Mouse (Mus musculus) lung, embryonic 16.5 days (tissue): Measurements from ENCODE around the gene Ilk. TPM values are rescaled to one million over a fixed set of nuclear protein-coding genes. Genes with fewer than 3 reads are reported as not detected.

Source experiments
- ATAC-seq: fragments of 200-750 bp; cut with Nextera tagmentation; 2 replicates; pipeline ENCODE4 v1.8.0; 2017; ENCODE audit warnings: low read depth, mild to moderate bottlenecking, moderate library complexity
- H3K27ac ChIP-seq: fragments of 300-500 bp; sonication (generic); 2 replicates; pipeline ENCODE4 v1.5.1; 2014; ENCODE audit warnings: mild to moderate bottlenecking, control low read depth, low read length
- H3K27me3 ChIP-seq: fragments of 300-500 bp; sonication (generic); 2 replicates; pipeline ENCODE4 v1.6.1; 2014; ENCODE audit warnings: low read depth, low read length, mixed read lengths; ENCODE audit not compliant: control insufficient read depth, insufficient read depth
- H3K36me3 ChIP-seq: fragments of 300-500 bp; sonication (generic); 2 replicates; pipeline ENCODE4 v1.6.1; 2014; ENCODE audit warnings: low read length; ENCODE audit not compliant: control insufficient read depth, insufficient read depth
- H3K4me1 ChIP-seq: fragments of 300-500 bp; sonication (generic); replicated peaks from 2 replicates; pipeline ENCODE4 v1.6.1; 2014; ENCODE audit warnings: low read length, mixed read lengths; ENCODE audit not compliant: control insufficient read depth, insufficient read depth
- H3K4me2 ChIP-seq: fragments of 300-500 bp; sonication (generic); 2 replicates; pipeline ENCODE4 v1.6.1; 2014; ENCODE audit warnings: low read depth, low read length, control low read depth
- H3K4me3 ChIP-seq: fragments of 300-500 bp; sonication (generic); 2 replicates; pipeline ENCODE4 v1.5.1; 2014; ENCODE audit warnings: mild to moderate bottlenecking, low read length, control low read depth
- H3K9ac ChIP-seq: fragments of 300-500 bp; sonication (generic); 2 replicates; pipeline ENCODE4 v1.6.1; 2014; ENCODE audit warnings: low read length, control low read depth
- H3K9me3 ChIP-seq: fragments of 300-500 bp; sonication (generic); 2 replicates; pipeline ENCODE4 v1.6.1; 2016; ENCODE audit warnings: low read length; ENCODE audit not compliant: control insufficient read depth
- WGBS: fragments of 180-500 bp; shearing (Covaris S2); extraction: QIAGEN DNeasy Blood & Tissue Kit; methylation state at CpG from one replicate; pipeline ENCODE4 v1.1.7; 2014; 5-methylcytosine and 5-hydroxymethylcytosine counted together
- polyA plus RNA-seq: library from polyadenylated mRNA; unstranded; fragments of >200 nt; fragmentation: Nextera tagmentation; extraction: Ambion mirVana; gene quantifications from 2 replicates; pipeline ENCODE4 v1.2.1, GENCODE M21; 2015

Gene Ilk
- polyA plus RNA-seq, 1 experiment from 2014 or later = 413 TPM

DNA sequence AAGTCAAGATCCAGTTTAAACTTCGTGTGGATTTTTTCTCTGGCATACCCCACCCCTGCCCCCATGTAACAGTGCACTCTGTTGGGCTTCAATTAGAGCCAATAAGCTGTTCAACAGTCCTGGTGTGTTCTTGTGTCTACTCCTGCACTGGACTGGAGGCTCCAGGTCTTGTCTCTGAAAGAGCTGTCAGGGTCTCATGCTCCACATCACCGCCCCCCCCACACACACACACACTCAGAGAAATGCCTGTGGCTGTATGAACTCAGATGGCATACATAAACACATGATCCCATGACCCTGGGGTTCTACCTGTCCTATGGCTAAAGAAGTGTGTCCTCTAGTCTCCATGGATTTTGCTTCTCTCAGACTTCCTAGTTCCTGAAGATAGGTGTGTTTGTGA lies 39.6 kb downstream of the Ilk start:
- 92% methylated on average over 2 of the region's 2 CpGs for WGBS
- Histone ChIP-seq H3K27me3 (no peaks in the 10 kb centered on the region), H3K9me3 (no peaks in the 10 kb centered on the region), H3K9ac (no peak overlapping the region), H3K36me3 (peaks cover 22% of the 10 kb centered on the region), H3K4me2 (no peak overlapping the region), H3K27ac (no peak overlapping the region), H3K4me3 (no peak overlapping the region), H3K4me1 (peaks cover 40% of the 10 kb centered on the region)
- ATAC-seq = no peak

DNA sequence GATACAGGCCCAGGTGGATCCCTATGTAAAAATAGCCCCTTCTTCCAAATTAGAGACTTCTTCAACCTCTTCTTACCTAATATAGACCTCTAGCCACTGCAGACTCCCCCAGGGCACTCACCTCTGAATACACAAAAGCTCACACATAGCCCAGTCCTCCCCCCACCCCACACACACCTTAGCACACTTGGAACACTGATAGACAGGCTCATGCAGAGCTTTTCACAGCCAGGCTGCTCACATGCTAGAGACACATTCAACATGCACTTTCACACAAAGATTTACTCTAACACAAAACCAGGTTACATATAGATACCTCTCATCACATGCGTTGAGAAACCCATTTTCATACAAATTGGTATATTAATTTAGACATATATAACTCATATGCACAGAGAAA lies 40.9 kb downstream of the Ilk start:
- Histone ChIP-seq H3K4me2 (peak overlapping the region; percentile 45), H3K9me3 (no peaks in the 10 kb centered on the region), H3K4me3 (no peak overlapping the region), H3K36me3 (peaks cover 14% of the 10 kb centered on the region; the same call in 1 of the 2 replicates), H3K27me3 (no peaks in the 10 kb centered on the region), H3K27ac (peak overlapping the region; percentile 94), H3K9ac (no peak overlapping the region; the same call in 1 of the 2 replicates), H3K4me1 (peaks cover 40% of the 10 kb centered on the region)
- 86% methylated on average over 1 of the region's 1 CpGs for WGBS
- ATAC-seq = no peak

DNA sequence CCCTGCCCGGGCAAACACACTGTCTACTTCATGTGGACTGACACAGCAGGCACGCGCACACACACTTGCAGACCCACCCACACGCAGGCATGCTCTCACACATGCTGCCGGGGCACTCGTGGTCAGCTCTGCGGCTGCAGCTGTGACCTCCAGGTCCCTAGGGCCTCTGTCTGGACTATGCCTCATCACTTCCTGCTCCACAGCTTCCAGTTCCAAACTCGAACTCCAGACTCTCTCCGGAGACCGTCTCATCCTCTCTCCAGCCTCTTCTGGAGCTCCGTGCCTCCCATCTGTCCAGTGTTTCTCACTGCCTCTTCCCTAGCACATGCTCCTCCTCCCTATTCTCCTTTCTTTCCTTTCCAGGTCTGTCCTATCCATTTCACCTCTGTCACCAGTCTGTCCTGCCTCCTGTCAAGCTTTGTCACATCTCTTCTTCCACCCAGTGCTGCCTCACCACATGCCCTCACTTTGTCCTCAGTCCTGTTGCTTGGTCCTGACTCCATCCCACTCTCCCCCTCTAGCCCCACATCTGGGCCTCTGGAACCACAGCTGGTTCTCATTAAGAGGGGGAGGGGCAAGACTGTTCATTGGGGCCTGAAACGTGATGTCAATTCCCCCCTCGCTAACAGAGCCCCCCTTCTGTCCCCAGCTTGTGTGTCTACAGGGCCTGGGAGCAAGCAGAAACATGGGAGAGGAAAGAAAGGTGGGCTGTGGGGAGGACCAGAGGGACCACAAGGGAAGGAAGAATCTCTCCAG lies 41.6 kb downstream of the Ilk start:
- Histone ChIP-seq H3K36me3 (peaks cover 8% of the 10 kb centered on the region; the same call in 1 of the 2 replicates), H3K4me1 (peaks cover 38% of the 10 kb centered on the region), H3K9me3 (no peaks in the 10 kb centered on the region), H3K27ac (peak overlapping the region; percentile 94), H3K4me3 (peak overlapping the region; percentile 7), H3K9ac (peak overlapping the region; percentile 57), H3K27me3 (no peaks in the 10 kb centered on the region), H3K4me2 (peak overlapping the region; percentile 45)
- 20% methylated on average over 13 of the region's 13 CpGs for WGBS
- ATAC-seq = peak; percentile 82

DNA sequence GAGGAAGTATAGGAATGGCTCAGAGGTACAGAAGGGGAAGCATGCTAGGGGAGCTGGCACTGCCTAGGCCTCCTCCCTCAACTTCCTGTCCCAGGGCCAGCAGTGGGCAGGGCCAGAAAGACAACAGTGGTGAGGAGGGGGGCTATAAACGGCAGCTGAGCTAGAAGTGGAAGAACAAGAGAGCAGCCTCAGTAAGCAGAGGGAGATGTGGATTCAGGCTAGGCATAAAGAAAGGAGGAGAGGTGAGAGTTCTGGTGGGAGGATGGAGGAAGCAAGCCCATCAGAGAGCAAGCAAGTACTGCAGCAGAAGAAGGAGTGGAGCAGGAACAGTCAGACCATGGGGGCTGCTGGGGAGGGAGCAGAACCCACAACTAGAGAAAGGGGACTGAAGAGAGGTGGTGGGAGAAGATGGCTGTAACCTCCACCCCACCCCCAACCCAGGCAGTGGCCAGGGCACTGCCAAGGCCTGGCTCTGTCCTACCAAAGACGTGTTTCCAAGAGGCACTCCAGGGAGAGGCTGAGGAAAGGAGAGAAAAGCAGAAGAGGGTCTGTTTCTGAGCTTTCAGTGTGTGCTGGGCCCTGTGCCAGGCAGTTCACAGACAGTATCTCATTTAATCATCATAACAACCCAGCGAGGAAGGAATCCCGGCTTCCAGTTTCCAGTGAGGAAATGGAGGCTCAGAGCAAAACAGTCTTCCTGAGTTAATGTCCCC lies 42.3 kb downstream of the Ilk start:
- Histone ChIP-seq H3K9ac (peak overlapping the region; percentile 57), H3K4me3 (peak overlapping the region; percentile 12; the same call in 1 of the 2 replicates), H3K27ac (peak overlapping the region; percentile 94), H3K27me3 (no peaks in the 10 kb centered on the region), H3K36me3 (peaks cover 8% of the 10 kb centered on the region; the same call in 1 of the 2 replicates), H3K4me1 (peaks cover 33% of the 10 kb centered on the region), H3K4me2 (peak overlapping the region; percentile 45), H3K9me3 (no peaks in the 10 kb centered on the region)
- 24% methylated on average over 4 of the region's 4 CpGs for WGBS
- ATAC-seq = peak; percentile 90

DNA sequence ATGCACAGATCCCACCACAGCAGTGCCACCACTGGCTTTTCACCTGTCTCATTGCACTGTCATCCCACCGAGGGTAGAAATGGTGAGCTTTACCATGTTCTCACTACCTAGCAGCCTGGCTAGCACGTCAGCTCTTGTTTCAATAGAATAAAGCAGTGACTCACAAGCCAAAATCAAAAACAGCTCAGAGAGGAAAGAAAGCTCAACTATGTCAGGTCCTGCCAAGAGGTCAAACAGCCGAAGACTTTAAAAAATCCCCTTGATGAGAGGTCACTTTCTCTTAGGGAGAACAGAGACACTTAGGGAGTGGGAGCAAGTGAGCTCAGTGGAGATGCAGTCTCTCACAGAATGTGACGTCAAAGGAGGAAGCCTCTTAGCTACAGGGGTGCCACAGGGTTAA lies 47.5 kb downstream of the Ilk start:
- 57% methylated on average over 4 of the region's 4 CpGs for WGBS
- H3K4me1 ChIP-seq = peaks cover 30% of the 10 kb centered on the region

DNA sequence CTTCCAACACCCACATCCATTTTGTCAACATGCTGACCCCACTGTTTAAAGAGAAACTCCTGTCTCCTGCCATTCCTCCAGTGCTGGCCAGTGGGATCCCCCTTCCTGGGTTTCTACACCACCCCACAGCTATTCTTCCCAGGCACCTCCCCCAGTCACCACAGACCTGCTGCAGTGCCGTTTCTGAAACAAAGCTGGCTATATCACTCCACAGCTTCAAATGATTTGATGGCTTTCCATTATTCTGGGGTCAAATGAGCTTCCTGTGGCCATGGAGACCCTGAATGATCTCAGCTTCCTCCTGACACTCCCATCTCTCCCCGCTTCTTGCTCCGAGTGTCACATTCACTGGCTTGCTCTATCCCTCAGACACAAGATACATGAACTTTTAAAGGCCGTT lies 48.2 kb downstream of the Ilk start:
- Histone ChIP-seq H3K4me2 (no peak overlapping the region), H3K4me3 (no peak overlapping the region), H3K4me1 (peaks cover 24% of the 10 kb centered on the region), H3K9ac (no peak overlapping the region), H3K9me3 (no peaks in the 10 kb centered on the region), H3K27me3 (no peaks in the 10 kb centered on the region; the same call in 1 of the 2 replicates), H3K27ac (no peak overlapping the region), H3K36me3 (peaks cover 8% of the 10 kb centered on the region; the same call in 1 of the 2 replicates)
- ATAC-seq = no peak
- WGBS = 32% methylated on average over 4 of the region's 4 CpGs

More for the DNA sequence above, 47.5 kb downstream of the Ilk start:
- no peak overlapping the region for H3K4me2 ChIP-seq
- no peaks in the 10 kb centered on the region for H3K9me3 ChIP-seq
- H3K27me3 ChIP-seq = no peaks in the 10 kb centered on the region; the same call in 1 of the 2 replicates
- no peak overlapping the region for H3K27ac ChIP-seq
- H3K36me3 ChIP-seq = peaks cover 8% of the 10 kb centered on the region; the same call in 1 of the 2 replicates
- ATAC-seq = no peak
- no peak overlapping the region for H3K4me3 ChIP-seq
- no peak overlapping the region for H3K9ac ChIP-seq

DNA sequence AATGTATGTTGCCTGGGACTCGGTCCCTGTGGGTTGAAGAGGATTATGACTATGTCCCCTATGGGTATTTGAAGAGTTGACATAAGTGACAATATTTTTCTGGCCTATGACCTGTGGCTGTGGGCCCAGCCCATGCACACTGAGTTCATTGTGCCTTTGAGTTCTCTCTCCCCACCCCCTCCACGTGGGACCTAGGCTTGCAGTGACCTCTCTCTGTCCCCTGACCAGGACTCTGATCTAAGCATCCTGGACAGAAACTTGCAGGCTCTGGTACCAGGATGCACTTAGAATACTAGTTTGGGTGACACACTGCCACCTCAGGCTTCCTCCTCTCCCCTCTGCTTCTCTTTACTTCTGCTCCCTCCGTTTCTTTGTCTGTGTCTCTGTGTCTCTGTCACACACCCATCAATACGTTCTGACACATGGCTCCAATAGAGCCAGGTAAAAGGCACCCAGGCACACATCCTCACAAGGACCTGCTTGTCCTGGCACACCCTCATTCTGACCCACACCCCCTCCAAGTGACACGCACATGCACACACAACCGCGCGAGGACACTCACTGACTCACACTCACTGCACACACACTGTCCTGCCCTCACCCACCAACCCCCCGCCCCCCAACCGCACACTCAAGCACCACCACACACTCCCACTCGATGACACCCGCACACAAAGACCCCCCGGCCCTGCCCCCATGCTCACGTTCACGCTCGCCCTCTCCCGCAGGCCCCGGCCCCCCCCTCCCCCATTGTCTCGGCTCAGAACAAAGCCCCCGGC lies 50.3 kb downstream of the Ilk start:
- 3% methylated on average over 20 of the region's 20 CpGs for WGBS
- peak overlapping the region; percentile 82 for H3K27ac ChIP-seq
- H3K27me3 ChIP-seq = no peaks in the 10 kb centered on the region; the same call in 1 of the 2 replicates
- peaks cover 1% of the 10 kb centered on the region; the same call in 1 of the 2 replicates for H3K36me3 ChIP-seq
- no peaks in the 10 kb centered on the region for H3K9me3 ChIP-seq
- H3K9ac ChIP-seq = peak overlapping the region; percentile 88
- H3K4me3 ChIP-seq = peak overlapping the region; percentile 77
- peak overlapping the region; percentile 72 for H3K4me2 ChIP-seq
- peak; percentile 65 for ATAC-seq
- peaks cover 24% of the 10 kb centered on the region for H3K4me1 ChIP-seq

DNA sequence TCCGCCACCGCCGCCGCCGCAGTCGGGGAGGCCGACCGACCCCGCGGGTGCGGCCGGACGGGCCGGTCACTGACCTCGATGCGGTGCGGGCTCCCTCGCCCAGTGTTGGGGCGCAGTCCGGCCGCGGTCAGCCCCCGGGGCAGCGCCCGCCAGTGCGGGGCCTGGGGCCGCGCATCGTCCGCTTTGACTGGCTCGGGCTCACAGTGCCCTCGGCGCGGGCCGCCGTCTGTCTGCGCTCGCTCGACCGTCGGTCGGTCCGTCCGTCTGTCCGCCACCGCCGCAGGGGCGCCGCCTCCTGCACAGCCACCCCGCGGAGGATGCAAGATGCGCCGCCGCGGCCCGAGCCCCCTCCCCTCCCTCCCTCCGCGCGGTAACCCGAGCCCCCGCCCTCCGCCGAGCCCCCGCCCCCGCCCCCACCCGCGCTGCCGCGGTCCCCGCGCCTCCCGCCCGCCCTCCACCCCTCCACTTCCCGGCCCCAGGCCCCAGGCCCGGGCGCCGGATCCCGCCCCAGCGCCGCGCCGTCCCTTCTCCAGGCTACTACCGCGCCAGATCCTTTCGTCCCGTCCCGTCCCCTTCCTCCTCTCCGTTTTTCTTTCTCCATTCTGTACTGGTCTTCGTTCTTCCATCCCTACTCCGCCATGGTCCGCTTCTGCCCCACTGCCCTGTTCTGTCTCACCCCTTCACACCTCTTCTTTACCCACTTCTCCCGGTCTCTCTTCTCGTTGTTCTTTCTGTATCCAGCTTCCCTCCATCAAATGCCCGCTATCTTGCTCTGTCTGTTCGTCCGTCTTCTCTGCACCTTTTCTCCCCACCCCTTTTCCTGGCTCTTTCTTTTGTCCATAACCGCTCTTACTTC lies 51.1 kb downstream of the Ilk start, which contains the start of gene Dchs1:
TSS of gene Dchs1 (minus strand) at position 370 of the 856 bp plus-strand sequence.
- Histone ChIP-seq H3K9me3 (no peaks in the 10 kb centered on the region), H3K9ac (peak within 1 kb of the TSS; percentile 88), H3K36me3 (no peaks in the 10 kb centered on the region), H3K27ac (peak within 1 kb of the TSS; percentile 82), H3K27me3 (no peaks in the 10 kb centered on the region; the same call in 1 of the 2 replicates), H3K4me2 (peak within 1 kb of the TSS; percentile 72), H3K4me3 (peak within 1 kb of the TSS; percentile 77), H3K4me1 (peaks cover 24% of the 10 kb centered on the region)
- ATAC-seq = peak; percentile 85
- under 1% methylated on average over 40 of the region's 97 CpGs for WGBS
